Mouse (Mus musculus): ENCODE data around the gene Pmm2.

DNA sequence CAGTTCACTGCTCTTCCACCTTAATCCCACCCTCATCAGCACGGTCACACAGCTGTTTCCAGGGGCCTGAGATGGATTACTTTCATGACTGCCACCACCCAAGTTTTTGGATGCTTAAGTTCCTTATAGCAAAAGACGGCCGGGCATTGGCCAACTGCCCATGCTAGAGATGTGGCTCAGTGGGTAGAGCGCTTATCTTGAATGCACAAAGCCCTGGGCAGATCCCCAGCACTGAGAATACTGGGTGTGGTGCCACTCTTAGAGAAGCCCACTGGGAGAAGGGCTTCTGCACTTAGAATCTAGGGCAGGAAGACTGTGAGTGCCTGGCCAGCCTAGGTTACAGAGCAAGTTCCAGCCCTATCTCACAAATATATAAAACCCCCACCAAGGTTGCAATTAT lies 41.2 kb downstream of the Pmm2 start:
- TF ChIP-seq POLR2A (IDR thresholded peaks at IDR 0.05; ENCODE audit: insufficient read length, low read depth) (no peak), CEBPB (IDR thresholded peaks at IDR 0.05; ENCODE audit: insufficient read depth, poor library complexity, severe bottlenecking) (no peak), MYOG (IDR thresholded peaks at IDR 0.05; ENCODE audit: control insufficient read depth in 1 of 3, insufficient read depth in 1 of 3, insufficient read length in 2 of 3, low read depth in 2 of 3) (no peak), POLR2AphosphoS2 (IDR thresholded peaks at IDR 0.05; ENCODE audit: insufficient read length, low read depth) (no peak), TCF3 (IDR thresholded peaks at IDR 0.05; ENCODE audit: insufficient read length, low read depth) (no peak), USF1 (IDR thresholded peaks at IDR 0.05; ENCODE audit: low read depth) (no peak), SRF (IDR thresholded peaks at IDR 0.05; ENCODE audit: control insufficient read depth, insufficient read length, low read depth) (no peak), MAX (IDR thresholded peaks at IDR 0.05; ENCODE audit: low read depth) (no peak), TCF12 (IDR thresholded peaks at IDR 0.05; ENCODE audit: insufficient read depth, poor library complexity, severe bottlenecking) (no peak), MYOD1 (IDR thresholded peaks at IDR 0.05; ENCODE audit: control insufficient read depth in 1 of 3, insufficient read length in 2 of 3, low read depth in 2 of 3) (no peak), REST (IDR thresholded peaks at IDR 0.05; ENCODE audit: insufficient read depth, insufficient read length) (no peak), E2F4 (IDR thresholded peaks at IDR 0.05; ENCODE audit: insufficient read depth) (no peak)

Data from myocyte (in vitro differentiated cells).